Comparison of ENCODE assay signal across 23 mouse cellular contexts in genomic region chr6:22403736-22404135, GRCm38 (mm10). TPM values are rescaled to one million over a fixed set of nuclear protein-coding genes. Genes with fewer than 3 reads are reported as not detected.
DNase-seq lines count a peak whose midpoint lies in the region; ATAC-seq lines count a peak whose summit lies in the region.
"Had no signal": no experiment of that assay in that cellular context is flagged by ENCODE, and none has a peak within 500 bp of the region (broad histone marks: within the 10 kb centered on the region; RNA-seq: fewer than 3 reads in every experiment).

No protein-coding gene starts in this region.

- peak; percentile 22 to 77 for DNase-seq in adrenal gland, adult (ENCODE audit: inconsistent age in 2 of 2, low spot score in 1 of 2)
- no peak for DNase-seq in adrenal gland, postnatal 4 days (ENCODE audit: low spot score in 2 of 2)
- DNase-seq in heart, adult 11 months, result peak; percentile 29
- DNase-seq in adrenal gland, postnatal 10 days, result peak; percentile 36
- no peak for DNase-seq in urinary bladder, postnatal 25 days (ENCODE audit: low spot score)
- DNase-seq: cerebellum, adult 11-12 months; cerebellum, adult 8-10 months; cerebellum, postnatal 14 days; gastrocnemius, postnatal 10 days; gastrocnemius, postnatal 36 days; heart, postnatal 10 days; heart, postnatal 36 days; kidney, adult 2 months had no signal

- H3K4me1 ChIP-seq in heart, embryonic 11.5 days (ENCODE audit: control insufficient read depth, insufficient read depth, low read length), result no peaks in the 10 kb centered on the region
- H3K4me1 ChIP-seq: heart, embryonic 12.5 days; heart, embryonic 15.5 days had no signal

- H3K9ac ChIP-seq in heart, embryonic 11.5 days (ENCODE audit: low read depth, low read length), result no peak overlapping the region
- H3K9ac ChIP-seq: forebrain, embryonic 13.5 days; heart, embryonic 12.5 days; heart, embryonic 15.5 days; hindbrain, embryonic 14.5 days had no signal

- no peak overlapping the region for H3K27ac ChIP-seq in heart, embryonic 11.5 days (ENCODE audit: low read depth, low read length)
- H3K27ac ChIP-seq: forebrain, embryonic 10.5 days; forebrain, embryonic 13.5 days; heart, embryonic 15.5 days; hindbrain, embryonic 10.5 days; hindbrain, embryonic 14.5 days had no signal

- ATAC-seq in heart, embryonic 11.5 days (replicated peaks; ENCODE audit: insufficient number of reproducible peaks, low FRiP score, low TSS enrichment), result no peak
- ATAC-seq: activated CD4-positive, CD25-positive, alpha-beta regulatory T cell, adult 4 months; forebrain, embryonic 13.5 days; forebrain, embryonic 16.5 days; intestine, postnatal 0 days had no signal

- no peak overlapping the region for H3K4me2 ChIP-seq in heart, embryonic 11.5 days
- H3K4me2 ChIP-seq: forebrain, embryonic 13.5 days; heart, embryonic 12.5 days; heart, embryonic 15.5 days; hindbrain, embryonic 14.5 days had no signal

- no peaks in the 10 kb centered on the region for H3K36me3 ChIP-seq in heart, embryonic 11.5 days (ENCODE audit: control insufficient read depth, insufficient read depth, low read length)
- H3K36me3 ChIP-seq: forebrain, embryonic 10.5 days; heart, embryonic 12.5 days; heart, embryonic 15.5 days; hindbrain, embryonic 10.5 days had no signal

- H3K4me3 ChIP-seq in heart, embryonic 11.5 days (ENCODE audit: low read depth, low read length), result no peak overlapping the region
- H3K4me3 ChIP-seq: forebrain, embryonic 10.5 days; forebrain, embryonic 13.5 days; heart, embryonic 12.5 days; heart, embryonic 15.5 days; hindbrain, embryonic 10.5 days had no signal

- H3K9me3 ChIP-seq in heart, embryonic 11.5 days (replicated peaks; ENCODE audit: control insufficient read depth, low read length), result no peaks in the 10 kb centered on the region
- H3K9me3 ChIP-seq: forebrain, embryonic 10.5 days; forebrain, embryonic 13.5 days; heart, embryonic 12.5 days; heart, embryonic 15.5 days; hindbrain, embryonic 10.5 days had no signal

- WGBS in heart, embryonic 11.5 days (ENCODE audit: insufficient replicate concordance), result 74% methylated on average over 5 of the region's 5 CpGs

- H3K27me3 ChIP-seq in heart, embryonic 11.5 days (ENCODE audit: control insufficient read depth, insufficient read depth, low read length), result no peaks in the 10 kb centered on the region
- H3K27me3 ChIP-seq: forebrain, embryonic 13.5 days; heart, embryonic 12.5 days; heart, embryonic 15.5 days had no signal

RNA-seq across cellular contexts. Expression of gene Fam3c, which starts 47.7 kb away (rescaled TPM):
- total RNA-seq in adrenal gland, postnatal 4 days (2021), result 10 to 100 TPM; 59.4 to 63.4 TPM
- polyA plus RNA-seq in heart, embryonic 11.5 days (2014; fragmentation: Nextera tagmentation; extraction: Ambion mirVana), result 47.9 and 58.6 TPM in 2 replicates
- total RNA-seq in adrenal gland, postnatal 10 days (2021), result 10 to 100 TPM; 46.4 to 52.2 TPM

Comparison
In these comparisons a context has a peak if more than half of its experiments do, and no peak if none do; other contexts are left out.
1. DNase-seq: peak in adrenal gland, adult (2 of 2), heart, adult 11 months (single experiment) and adrenal gland, postnatal 10 days (single experiment); none in adrenal gland, postnatal 4 days (0 of 2) and urinary bladder, postnatal 25 days (single experiment).